Mouse (Mus musculus) forebrain, embryonic 12.5 days (tissue): ENCODE measurements around the gene Mrpl45. TPM values are rescaled to one million over a fixed set of nuclear protein-coding genes. Genes with fewer than 3 reads are reported as not detected.
"Not testable (repeated sequence)": the region's sequence is repeated elsewhere in the genome, so short reads cannot be mapped to it uniquely, and the experiment has no call there.

Source experiments
- ATAC-seq: fragments of 200-750 bp; cut with Nextera tagmentation; 2 replicates; pipeline ENCODE4 v1.8.0; 2017; ENCODE audit warnings: moderate TSS enrichment; ENCODE audit not compliant: low FRiP score
- H3K27ac ChIP-seq: fragments of 300-500 bp; sonication (generic); 2 replicates; pipeline ENCODE4 v1.5.1; 2016; ENCODE audit warnings: mild to moderate bottlenecking
- H3K27me3 ChIP-seq: fragments of 300-500 bp; sonication (generic); 2 replicates; pipeline ENCODE4 v1.6.1; 2016; ENCODE audit warnings: mild to moderate bottlenecking
- H3K36me3 ChIP-seq: fragments of 300-500 bp; sonication (generic); replicated peaks from 2 replicates; pipeline ENCODE4 v1.6.1; 2016; ENCODE audit warnings: mild to moderate bottlenecking
- H3K4me1 ChIP-seq: fragments of 300-500 bp; sonication (generic); 2 replicates; pipeline ENCODE4 v1.6.1; 2016
- H3K4me2 ChIP-seq: fragments of 300-500 bp; sonication (generic); 2 replicates; pipeline ENCODE4 v1.6.1; 2016; ENCODE audit warnings: mild to moderate bottlenecking, moderate library complexity
- H3K4me3 ChIP-seq: fragments of 300-500 bp; sonication (generic); replicated peaks from 2 replicates; pipeline ENCODE4 v1.5.1; 2016; ENCODE audit warnings: mild to moderate bottlenecking
- H3K9ac ChIP-seq: fragments of 300-500 bp; sonication (generic); 2 replicates; pipeline ENCODE4 v1.6.1; 2016; ENCODE audit warnings: mild to moderate bottlenecking
- H3K9me3 ChIP-seq: fragments of 300-500 bp; sonication (generic); 2 replicates; pipeline ENCODE4 v1.6.1; 2016
- WGBS: fragments of 180-500 bp; shearing (Covaris S2); methylation state at CpG from one replicate; pipeline ENCODE4 v1.1.7; 2016; 5-methylcytosine and 5-hydroxymethylcytosine counted together
- polyA plus RNA-seq: library from polyadenylated mRNA; unstranded; fragments of >200 nt; fragmentation: Nextera tagmentation; extraction: Ambion mirVana; gene quantifications from 2 replicates; pipeline ENCODE4 v1.2.1, GENCODE M21; 2016

Gene Mrpl45
- polyA plus RNA-seq, 1 experiment from 2014 or later, result 51.3 TPM

DNA sequence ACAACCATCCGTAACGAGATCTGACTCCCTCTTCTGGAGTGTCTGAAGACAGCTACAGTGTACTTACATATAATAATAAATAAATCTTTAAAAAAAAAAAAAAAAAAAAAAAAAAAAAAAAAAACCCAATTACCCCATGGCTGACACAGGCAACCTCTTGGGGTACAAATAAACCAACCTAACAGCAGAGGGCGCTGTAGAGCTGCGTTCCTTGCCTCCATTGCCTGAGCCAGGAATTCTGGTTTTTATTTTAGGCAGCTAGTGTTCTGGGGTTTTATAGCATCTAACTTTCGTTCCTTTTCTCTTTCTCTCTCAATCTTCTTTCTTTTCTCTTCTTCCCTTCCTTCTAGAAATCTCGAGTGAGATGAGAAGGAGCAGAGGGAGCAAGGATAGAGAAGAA is 42.1 kb downstream of the Mrpl45 start:
- not testable (repeated sequence) for ATAC-seq, H3K4me3 ChIP-seq, H3K9me3 ChIP-seq, H3K9ac ChIP-seq, H3K27me3 ChIP-seq, H3K4me1 ChIP-seq, H3K27ac ChIP-seq, H3K36me3 ChIP-seq, H3K4me2 ChIP-seq
- WGBS, result 25% methylated on average over 5 of the region's 6 CpGs

DNA sequence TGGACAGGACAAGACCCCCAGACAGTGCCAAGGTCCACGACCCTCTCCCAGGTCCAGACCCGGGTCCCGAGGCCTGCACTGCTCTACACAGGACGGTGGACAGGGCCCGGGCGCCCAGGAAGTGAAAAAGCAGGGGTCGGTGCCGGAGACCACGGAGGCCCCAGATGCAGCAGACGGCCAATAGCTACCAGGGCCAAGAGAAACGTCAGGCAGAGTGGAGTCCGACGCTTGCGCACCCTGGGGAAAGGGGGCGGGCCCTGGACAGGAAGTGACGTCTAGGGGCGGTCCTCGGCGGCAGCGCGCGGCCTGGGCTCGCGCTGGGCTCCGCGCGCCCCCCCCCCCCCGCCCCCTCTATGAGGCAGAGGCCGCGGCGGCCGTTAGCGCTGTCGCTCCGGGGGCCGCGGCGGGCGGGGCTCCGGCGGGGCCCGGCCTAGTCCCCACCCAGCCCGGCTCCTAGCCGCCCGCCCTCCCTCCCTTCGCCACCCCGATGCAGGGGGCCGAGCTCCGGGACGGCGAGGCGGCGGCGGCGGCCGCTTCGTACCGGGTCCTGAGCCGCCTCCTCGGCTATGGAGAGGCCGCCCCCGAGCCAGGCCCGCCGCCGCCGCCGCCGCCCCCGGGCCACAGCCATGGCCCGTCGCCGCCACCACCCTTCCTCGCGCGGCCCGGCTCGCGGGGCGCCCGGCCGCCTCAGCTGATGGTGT is 46.6 kb downstream of the Mrpl45 start, which contains the start of gene Socs7:
Gene Socs7, plus strand, starts transcription at position 604 of the 701 bp plus-strand sequence.
- H3K36me3 ChIP-seq, result no peaks in the 10 kb centered on the region
- H3K27ac ChIP-seq, result peak within 1 kb of the TSS; percentile 88
- peaks cover 30% of the 10 kb centered on the region for H3K4me1 ChIP-seq
- 2% methylated on average over 9 of the region's 81 CpGs for WGBS
- peak within 1 kb of the TSS; percentile 95 for H3K9ac ChIP-seq
- peak; percentile 97 for ATAC-seq
- H3K9me3 ChIP-seq, result no peaks in the 10 kb centered on the region
- no peaks in the 10 kb centered on the region for H3K27me3 ChIP-seq
- peak within 1 kb of the TSS; percentile 93 for H3K4me3 ChIP-seq
- H3K4me2 ChIP-seq, result peak within 1 kb of the TSS; percentile 95

GRCm38 (mm10) chr11:97362649-97362942 is 47.1 kb downstream of the Mrpl45 start:
- H3K4me3 ChIP-seq, result peak overlapping the region; percentile 93
- H3K27ac ChIP-seq, result peak overlapping the region; percentile 88
- H3K27me3 ChIP-seq, result no peaks in the 10 kb centered on the region
- no peaks in the 10 kb centered on the region for H3K9me3 ChIP-seq
- peak overlapping the region; percentile 95 for H3K9ac ChIP-seq
- no peaks in the 10 kb centered on the region for H3K36me3 ChIP-seq
- H3K4me2 ChIP-seq, result peak overlapping the region; percentile 95
- peak; percentile 66 for ATAC-seq
- WGBS, result 0% methylated on average over 32 of the region's 39 CpGs
- peaks cover 30% of the 10 kb centered on the region for H3K4me1 ChIP-seq

GRCm38 (mm10) chr11:97362943-97363643 is 47.6 kb downstream of the Mrpl45 start:
- Histone ChIP-seq H3K36me3 (no peaks in the 10 kb centered on the region), H3K9ac (peak overlapping the region; percentile 95), H3K27ac (peak overlapping the region; percentile 88), H3K9me3 (no peaks in the 10 kb centered on the region), H3K4me2 (peak overlapping the region; percentile 95), H3K27me3 (no peaks in the 10 kb centered on the region), H3K4me1 (peaks cover 30% of the 10 kb centered on the region), H3K4me3 (peak overlapping the region; percentile 93)
- WGBS, result 1% methylated on average over 40 of the region's 49 CpGs
- 0 out of 2 replicates have a peak, but pooled peaks have one; percentile 5 for ATAC-seq

- no peaks in the 10 kb centered on the region for H3K9me3 ChIP-seq
- peak overlapping the region; percentile 93 for H3K4me3 ChIP-seq
- no peaks in the 10 kb centered on the region for H3K27me3 ChIP-seq
- no peak overlapping the region for H3K27ac ChIP-seq
- H3K36me3 ChIP-seq, result no peaks in the 10 kb centered on the region
- peak overlapping the region; percentile 95 for H3K9ac ChIP-seq
- no peak for ATAC-seq
- peaks cover 30% of the 10 kb centered on the region for H3K4me1 ChIP-seq
- 2% methylated on average over 7 of the region's 7 CpGs for WGBS
- peak overlapping the region; percentile 95 for H3K4me2 ChIP-seq
Observed at GRCm38 (mm10) chr11:97363644-97363995, 48.1 kb downstream of the Mrpl45 start.

GRCm38 (mm10) chr11:97365556-97365955 is 50.0 kb downstream of the Mrpl45 start:
- no peaks in the 10 kb centered on the region for H3K9me3 ChIP-seq
- no peaks in the 10 kb centered on the region for H3K27me3 ChIP-seq
- no peak overlapping the region for H3K27ac ChIP-seq
- ATAC-seq, result no peak
- H3K4me2 ChIP-seq, result peak overlapping the region; percentile 95
- 82% methylated on average over 1 of the region's 1 CpGs for WGBS
- H3K9ac ChIP-seq, result no peak overlapping the region
- no peaks in the 10 kb centered on the region for H3K36me3 ChIP-seq
- peaks cover 33% of the 10 kb centered on the region for H3K4me1 ChIP-seq
- no peak overlapping the region for H3K4me3 ChIP-seq

DNA sequence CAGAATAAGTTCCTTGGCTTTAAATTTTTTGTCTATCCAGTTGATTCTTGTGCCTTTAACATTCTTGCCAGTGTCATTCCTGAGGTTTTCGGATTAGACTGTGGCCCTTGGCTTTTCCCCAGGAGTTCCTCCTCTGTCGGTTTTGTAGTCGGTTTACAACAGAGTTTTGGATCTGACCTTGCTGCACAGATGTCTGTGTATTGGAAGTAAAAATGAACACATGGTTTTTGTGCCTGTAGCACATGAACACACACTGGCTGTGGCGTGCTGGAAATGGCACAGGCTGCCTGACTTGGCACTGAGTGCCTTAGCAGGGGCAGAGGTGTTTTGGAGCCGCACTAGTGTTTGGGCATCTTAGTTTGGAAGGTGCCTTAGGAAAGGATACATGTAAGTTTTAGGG is 53.0 kb downstream of the Mrpl45 start:
- 90% methylated on average over 5 of the region's 5 CpGs for WGBS
- no peak for ATAC-seq
- H3K4me2 ChIP-seq, result no peak overlapping the region

GRCm38 (mm10) chr11:97370329-97371091 is 55.0 kb downstream of the Mrpl45 start:
- H3K4me3 ChIP-seq, result no peak overlapping the region
- no peaks in the 10 kb centered on the region for H3K27me3 ChIP-seq
- H3K4me2 ChIP-seq, result no peak overlapping the region
- H3K4me1 ChIP-seq, result peaks cover 12% of the 10 kb centered on the region
- ATAC-seq, result no peak
- peaks cover 16% of the 10 kb centered on the region for H3K36me3 ChIP-seq
- no peaks in the 10 kb centered on the region for H3K9me3 ChIP-seq
- no peak overlapping the region for H3K27ac ChIP-seq
- no peak overlapping the region for H3K9ac ChIP-seq
- WGBS, result 74% methylated on average over 7 of the region's 7 CpGs

More for the DNA sequence above, 53.0 kb downstream of the Mrpl45 start:
- Histone ChIP-seq H3K4me3 (no peak overlapping the region), H3K4me1 (peaks cover 32% of the 10 kb centered on the region), H3K27ac (no peak overlapping the region), H3K27me3 (no peaks in the 10 kb centered on the region), H3K36me3 (no peaks in the 10 kb centered on the region; the same call in 1 of the 2 replicates), H3K9ac (no peak overlapping the region), H3K9me3 (no peaks in the 10 kb centered on the region)

DNA sequence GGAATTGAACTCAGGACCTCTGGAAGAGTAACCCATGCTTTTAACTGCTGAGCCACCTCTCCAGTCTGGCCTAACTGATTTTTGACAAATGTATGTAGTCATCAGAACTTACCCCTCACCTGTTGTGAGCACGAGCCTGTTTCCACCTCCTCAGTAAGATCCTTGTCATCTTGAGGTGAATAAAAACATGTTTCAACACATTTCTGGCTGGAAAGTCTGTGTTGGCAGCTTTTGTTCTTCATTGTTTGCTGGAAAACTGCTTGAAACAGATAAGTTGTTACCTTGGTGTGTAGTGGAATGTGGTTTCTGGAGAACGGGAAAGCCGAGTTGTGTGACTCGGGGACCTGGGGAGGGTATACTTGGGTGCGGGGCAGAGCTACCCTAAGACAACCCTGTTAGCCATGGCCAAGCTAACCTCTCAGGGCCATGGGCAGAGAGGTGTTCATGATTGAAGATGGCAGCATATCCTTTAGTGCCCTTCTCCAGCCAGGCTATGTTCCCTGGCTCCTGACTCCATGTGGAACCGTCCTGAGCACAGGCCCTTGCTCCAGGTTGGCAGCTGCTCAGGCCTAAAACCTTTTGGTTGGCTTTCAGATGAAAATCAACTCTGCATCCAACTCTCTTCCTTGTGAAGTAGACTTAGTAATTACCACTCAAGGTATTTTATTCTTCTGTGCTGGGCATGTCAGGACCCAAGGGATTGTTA is 56.8 kb downstream of the Mrpl45 start:
- Histone ChIP-seq H3K9ac (no peak overlapping the region), H3K27ac (no peak overlapping the region), H3K4me2 (no peak overlapping the region), H3K27me3 (no peaks in the 10 kb centered on the region), H3K4me1 (peaks cover 7% of the 10 kb centered on the region; the same call in 1 of the 2 replicates), H3K9me3 (no peaks in the 10 kb centered on the region), H3K36me3 (peaks cover 33% of the 10 kb centered on the region), H3K4me3 (no peak overlapping the region)
- 91% methylated on average over 6 of the region's 6 CpGs for WGBS
- ATAC-seq, result no peak

GRCm38 (mm10) chr11:97373402-97373801 is 57.9 kb downstream of the Mrpl45 start:
- Histone ChIP-seq H3K9me3 (no peaks in the 10 kb centered on the region), H3K9ac (no peak overlapping the region), H3K4me1 (peaks cover 7% of the 10 kb centered on the region; the same call in 1 of the 2 replicates), H3K4me3 (no peak overlapping the region), H3K27me3 (no peaks in the 10 kb centered on the region), H3K36me3 (peaks cover 44% of the 10 kb centered on the region), H3K27ac (no peak overlapping the region), H3K4me2 (no peak overlapping the region)
- WGBS, result 93% methylated on average over 2 of the region's 2 CpGs
- ATAC-seq, result no peak
